Mouse (Mus musculus): ENCODE data around the gene Dixdc1.

- no peak for TF ChIP-seq CTCF (IDR thresholded peaks at IDR 0.05; ENCODE audit: low read depth)
- no peak for TF ChIP-seq EP300 (IDR thresholded peaks at IDR 0.05; ENCODE audit: low read depth)
Observed at GRCm38 (mm10) chr9:50723406-50723805, 15.9 kb downstream of the Dixdc1 start.

Measured in liver, postnatal 0 days (tissue).